Mouse (Mus musculus): ENCODE results near the gene Tnfaip1.

DNA sequence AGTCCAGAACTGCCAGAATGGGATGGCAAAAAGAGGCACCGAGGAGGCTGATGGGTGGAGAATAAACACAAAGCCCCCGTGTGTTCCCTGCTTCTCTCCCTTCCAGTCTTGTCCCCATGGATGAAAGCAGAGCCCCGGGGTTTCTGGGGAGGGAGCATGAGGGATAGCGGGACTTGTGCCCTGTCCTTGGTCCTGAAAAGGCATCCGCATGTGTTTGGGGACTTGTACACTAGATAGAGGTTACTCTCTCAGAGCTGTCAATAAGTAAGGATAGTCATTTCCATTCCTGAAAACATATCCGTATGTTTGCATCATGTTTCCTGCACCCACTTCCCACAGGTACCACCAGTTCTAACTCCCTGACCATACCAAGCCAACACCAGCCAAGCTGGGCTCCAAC, 40.2 kb downstream of the Tnfaip1 start:
- TF ChIP-seq CTCF (conservative IDR thresholded peaks at IDR 0.05; ENCODE audit: insufficient read depth, insufficient read length, low read depth, low read length), result no peak
- TF ChIP-seq POLR2A (IDR thresholded peaks at IDR 0.05; ENCODE audit: low read depth, low read length), result no peak
